Mouse (Mus musculus): Measurements from ENCODE around the gene Ydjc. TPM values are rescaled to one million over a fixed set of nuclear protein-coding genes. Genes with fewer than 3 reads are reported as not detected.

Gene Ydjc
- total and polyA plus RNA-seq, 3 experiments, result 56.7 to 68.5 TPM; not detected in 1

GRCm38 (mm10) chr16:17131191-17132088 is 13.0 kb upstream of the Ydjc start:
- H3K36me3 ChIP-seq (ENCODE audit: control insufficient read depth in 1 of 2, insufficient read depth in 2 of 2, low read length in 2 of 2), result peaks cover 0 to 2% of the 10 kb centered on the region in 2 experiments; a peak in 2 of 4 replicates
- no peaks in the 10 kb centered on the region for H3K9me3 ChIP-seq (replicated peaks; ENCODE audit: insufficient read depth, low read length)
- peak; percentile 73 for DNase-seq (ENCODE audit: low read depth, low spot score)
- H3K79me2 ChIP-seq (ENCODE audit: control insufficient read depth, insufficient read depth, low read length, poor library complexity), result peaks cover 16% of the 10 kb centered on the region
- no peaks in the 10 kb centered on the region for H3K27me3 ChIP-seq (ENCODE audit: control insufficient read depth in 1 of 2, insufficient read depth in 2 of 2, low read length in 2 of 2)
- peak overlapping the region; percentile 84 for H3K9ac ChIP-seq (ENCODE audit: control insufficient read depth, low read depth, low read length, poor library complexity, severe bottlenecking)
- peak overlapping the region; percentile 84 to 85 for H3K4me3 ChIP-seq (ENCODE audit: control insufficient read depth in 1 of 2, insufficient read depth in 1 of 2, low read depth in 2 of 2, low read length in 2 of 2)
- H3K4me1 ChIP-seq (ENCODE audit: control insufficient read depth in 1 of 2, insufficient read depth in 2 of 2, low read length in 2 of 2), result peaks cover 0 to 15% of the 10 kb centered on the region in 2 experiments; a peak in 2 of 4 replicates
- H3K27ac ChIP-seq (ENCODE audit: control insufficient read depth, low read depth, low read length), result peak overlapping the region; percentile 46
- TF ChIP-seq E2F4 (IDR thresholded peaks at IDR 0.05; ENCODE audit: borderline replicate concordance, low read depth, low read length) (no peak), MAFK (IDR thresholded peaks at IDR 0.05; ENCODE audit: borderline replicate concordance, low read depth, low read length) (no peak), UBTF (IDR thresholded peaks at IDR 0.05; ENCODE audit: borderline replicate concordance, insufficient read depth, low read depth, low read length) (no peak), RCOR1 (IDR thresholded peaks at IDR 0.05; ENCODE audit: low read depth, low read length) (0 out of 2 replicates have a peak, but pooled peaks have one; percentile 7), SMC3 (IDR thresholded peaks at IDR 0.05; ENCODE audit: low read depth, low read length) (no peak), JUND (IDR thresholded peaks at IDR 0.05; ENCODE audit: low read depth, low read length) (no peak), TAL1 (IDR thresholded peaks at IDR 0.05; ENCODE audit: low read length) (no peak), MXI1 (IDR thresholded peaks at IDR 0.05; ENCODE audit: low read depth, low read length) (peak; percentile 78), MYB (IDR thresholded peaks at IDR 0.05; ENCODE audit: low read depth, low read length) (no peak), USF1 (IDR thresholded peaks at IDR 0.05; ENCODE audit: low read depth, low read length) (no peak), GABPA (IDR thresholded peaks at IDR 0.05; ENCODE audit: low read depth, low read length) (no peak), MEF2A (IDR thresholded peaks at IDR 0.05; ENCODE audit: extremely low read depth, insufficient replicate concordance, low read depth, low read length, poor library complexity, severe bottlenecking) (no peak), EP300 (IDR thresholded peaks at IDR 0.05; ENCODE audit: low read depth in 1 of 2, low read length in 2 of 2) (no peak), MAX (IDR thresholded peaks at IDR 0.05; ENCODE audit: low read length) (peak; percentile 67), TCF12 (IDR thresholded peaks at IDR 0.05; ENCODE audit: low read depth, low read length) (no peak), ZC3H11A (IDR thresholded peaks at IDR 0.05; ENCODE audit: low read depth, low read length) (no peak), NELFE (IDR thresholded peaks at IDR 0.05; ENCODE audit: low read depth, low read length) (no peak), ZKSCAN1 (IDR thresholded peaks at IDR 0.05; ENCODE audit: low read depth, low read length) (no peak), KAT2A (conservative IDR thresholded peaks at IDR 0.05; ENCODE audit: low read depth, low read length) (no peak), NRF1 (IDR thresholded peaks at IDR 0.05; ENCODE audit: insufficient read depth, low read depth, low read length, poor library complexity, severe bottlenecking) (peak; percentile 41; the same call in 1 of the 2 replicates), SIN3A (IDR thresholded peaks at IDR 0.05; ENCODE audit: low read length) (no peak; the same call in none of the 2 replicates), POLR2AphosphoS5 (IDR thresholded peaks at IDR 0.05; ENCODE audit: borderline replicate concordance, low read depth, low read length) (no peak), CTCF (IDR thresholded peaks at IDR 0.05 in 2 of 3, conservative IDR thresholded peaks at IDR 0.05 in 1 of 3; ENCODE audit: control insufficient read depth in 1 of 3, insufficient read depth in 1 of 3, low read depth in 2 of 3, low read length in 3 of 3, poor library complexity in 1 of 3, severe bottlenecking in 1 of 3) (peak in 1 of 3 experiments; percentile 39; a peak in 2 of 6 replicates), POLR2AphosphoS2 (IDR thresholded peaks at IDR 0.05; ENCODE audit: low read length) (no peak), RAD21 (IDR thresholded peaks at IDR 0.05; ENCODE audit: low read depth, low read length) (no peak), BHLHE40 (IDR thresholded peaks at IDR 0.05; ENCODE audit: borderline replicate concordance, low read depth, low read length) (no peak; the same call in 1 of the 2 replicates), GATA1 (IDR thresholded peaks at IDR 0.05; ENCODE audit: low read depth, low read length) (no peak), ELF1 (IDR thresholded peaks at IDR 0.05; ENCODE audit: low read depth, low read length) (no peak), MAZ (IDR thresholded peaks at IDR 0.05; ENCODE audit: low read depth, low read length) (peak; percentile 65; the same call in 1 of the 2 replicates), ETS1 (IDR thresholded peaks at IDR 0.05; ENCODE audit: low read depth, low read length) (no peak), ZMIZ1 (IDR thresholded peaks at IDR 0.05; ENCODE audit: low read depth, low read length) (no peak), USF2 (IDR thresholded peaks at IDR 0.05; ENCODE audit: borderline replicate concordance in 1 of 2, insufficient read depth in 1 of 2, low read depth in 1 of 2, low read length in 2 of 2) (no peak), MYC (IDR thresholded peaks at IDR 0.05; ENCODE audit: low read depth, low read length) (0 out of 2 replicates have a peak, but pooled peaks have one; percentile 21), ZNF384 (IDR thresholded peaks at IDR 0.05; ENCODE audit: low read depth, low read length) (no peak), TBP (IDR thresholded peaks at IDR 0.05; ENCODE audit: low read depth, low read length) (no peak)

Data from MEL (cell line).